Mouse (Mus musculus) sigmoid colon, adult 10 weeks (tissue): ENCODE data around the gene Tcl1. TPM values are rescaled to one million over a fixed set of nuclear protein-coding genes. Genes with fewer than 3 reads are reported as not detected.

Source experiments
- polyA plus RNA-seq: library from polyadenylated mRNA; stranded (reverse); fragments of 350-450 nt; fragmentation: Illumina TruSeq; extraction: RNeasy Lipid Tissue Mini Kit (QIAGEN cat#74804); gene quantifications from one replicate; pipeline ENCODE4 v1.2.3, GENCODE M21; 2014; ENCODE audit warnings: low read depth, low replicate concordance

Gene Tcl1
- polyA plus RNA-seq = not detected

GRCm38 (mm10) chr12:105222601-105223319 is at the start of gene Tcl1:
Gene Tcl1 (minus strand): TSS chr12:105222793.

GRCm38 (mm10) chr12:105201657-105202056 is 20.9 kb downstream of the Tcl1 start, which contains the start of gene Tcl1b4:
Gene Tcl1b4 (plus strand): TSS chr12:105201957.

GRCm38 (mm10) chr12:105190743-105191142 is 31.9 kb downstream of the Tcl1 start, which contains the start of gene Tcl1b3:
Gene Tcl1b3 (plus strand): TSS chr12:105191043.

GRCm38 (mm10) chr12:105176044-105176443 is 46.5 kb downstream of the Tcl1 start, which contains the start of gene Tcl1b5:
Gene Tcl1b5 (plus strand): TSS chr12:105176344.

Other genes starting within 250 kb of the Tcl1 start
- 3.0 TPM for gene Syne3, start 213.0 kb downstream of the Tcl1 start, polyA plus RNA-seq
- 14.8 TPM for gene Glrx5, start 190.1 kb downstream of the Tcl1 start, polyA plus RNA-seq
- not detected for gene Tcl1b2, start 76.8 kb downstream of the Tcl1 start, polyA plus RNA-seq
- not detected for gene Tcl1b1, start 63.1 kb downstream of the Tcl1 start, polyA plus RNA-seq
- not detected for gene Tcl1b5, start 46.4 kb downstream of the Tcl1 start, polyA plus RNA-seq
- not detected for gene Tcl1b3, start 31.8 kb downstream of the Tcl1 start, polyA plus RNA-seq
- not detected for gene Tcl1b4, start 20.8 kb downstream of the Tcl1 start, polyA plus RNA-seq
- not detected for gene Tunar, start 111.1 kb upstream of the Tcl1 start, polyA plus RNA-seq
- 1.0 TPM for gene D430019H16Rik, start 231.1 kb upstream of the Tcl1 start, polyA plus RNA-seq